Mouse (Mus musculus) cerebellum, postnatal 4 days (tissue): Measurements from ENCODE around the gene Myl9.

Source experiments
- DNase-seq, 2 experiments: peaks; one replicate each; pipeline ENCODE4 v3.0.0; 2022; ENCODE audit warnings: low spot score in 2 of 2, mixed read lengths in 1 of 2

Gene Myl9

GRCm38 (mm10) chr2:156764022-156764421 is 11.2 kb upstream of the Myl9 start:
- DNase-seq, result no peak

GRCm38 (mm10) chr2:156764747-156765146 is 10.5 kb upstream of the Myl9 start:
- no peak for DNase-seq

- no peak for DNase-seq
These were observed 9.6 kb upstream of the Myl9 start for GRCm38 (mm10) chr2:156765593-156765992.

- DNase-seq, result no peak
These were observed 8.8 kb upstream of the Myl9 start for GRCm38 (mm10) chr2:156766227-156767019.

- no peak for DNase-seq
These were observed 8.1 kb upstream of the Myl9 start for GRCm38 (mm10) chr2:156767108-156767507.

- no peak for DNase-seq
These were observed 5.9 kb upstream of the Myl9 start for GRCm38 (mm10) chr2:156769274-156769673.

GRCm38 (mm10) chr2:156773470-156773869 is 1.8 kb upstream of the Myl9 start:
- DNase-seq, result no peak

- no peak for DNase-seq
These were observed 1.0 kb upstream of the Myl9 start for GRCm38 (mm10) chr2:156774035-156774737.

GRCm38 (mm10) chr2:156775455-156776435 is 525 bp downstream of the Myl9 start:
- no peak for DNase-seq

- DNase-seq, result no peak
These were observed 1.7 kb downstream of the Myl9 start for GRCm38 (mm10) chr2:156776907-156777306.

- DNase-seq, result no peak
These were observed 2.2 kb downstream of the Myl9 start for GRCm38 (mm10) chr2:156777326-156778004.

GRCm38 (mm10) chr2:156778571-156778970 is 3.4 kb downstream of the Myl9 start:
- no peak for DNase-seq

GRCm38 (mm10) chr2:156779036-156779435 is 3.8 kb downstream of the Myl9 start:
- no peak for DNase-seq

GRCm38 (mm10) chr2:156779488-156779887 is 4.3 kb downstream of the Myl9 start:
- no peak for DNase-seq

GRCm38 (mm10) chr2:156780129-156780528 is 4.9 kb downstream of the Myl9 start:
- DNase-seq, result no peak

- DNase-seq, result no peak
These were observed 5.5 kb downstream of the Myl9 start for GRCm38 (mm10) chr2:156780752-156781151.

- no peak for DNase-seq
These were observed 6.1 kb downstream of the Myl9 start for GRCm38 (mm10) chr2:156781281-156781680.

GRCm38 (mm10) chr2:156781836-156782480 is 6.7 kb downstream of the Myl9 start:
- no peak for DNase-seq

- no peak for DNase-seq
These were observed 7.5 kb downstream of the Myl9 start for GRCm38 (mm10) chr2:156782481-156783348.

GRCm38 (mm10) chr2:156783349-156783728 is 8.1 kb downstream of the Myl9 start:
- no peak for DNase-seq
